Mouse (Mus musculus) fat pad, adult 2 months (tissue): Measurements from ENCODE around the gene Tll1.

Source experiments
- DNase-seq: peaks from one replicate; pipeline ENCODE4 v3.0.0-alpha.2; 2011; ENCODE audit warnings: low read depth, low spot score; ENCODE audit errors: extremely low read depth

Tll1 gene

DNA sequence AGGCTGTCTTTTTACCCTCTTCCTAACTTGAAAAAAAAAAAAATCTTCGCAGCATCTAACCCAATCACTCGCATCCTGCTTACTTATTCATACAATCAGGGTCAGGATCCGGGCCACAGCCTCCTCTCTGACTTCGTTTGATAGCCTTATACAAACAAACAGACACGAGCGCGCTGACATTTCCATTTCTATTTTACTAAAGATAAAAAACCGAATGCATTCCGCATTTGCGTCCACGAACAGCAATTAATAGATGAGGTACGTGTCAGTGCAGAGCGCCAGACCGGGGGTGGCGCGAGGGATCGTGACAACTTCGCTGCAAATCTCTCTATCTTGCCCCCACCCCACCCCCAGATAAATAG lies at the start of gene Tll1:
TSS of gene Tll1 (minus strand) at position 248 of the 362 bp plus-strand sequence.
- no peak for DNase-seq

DNA sequence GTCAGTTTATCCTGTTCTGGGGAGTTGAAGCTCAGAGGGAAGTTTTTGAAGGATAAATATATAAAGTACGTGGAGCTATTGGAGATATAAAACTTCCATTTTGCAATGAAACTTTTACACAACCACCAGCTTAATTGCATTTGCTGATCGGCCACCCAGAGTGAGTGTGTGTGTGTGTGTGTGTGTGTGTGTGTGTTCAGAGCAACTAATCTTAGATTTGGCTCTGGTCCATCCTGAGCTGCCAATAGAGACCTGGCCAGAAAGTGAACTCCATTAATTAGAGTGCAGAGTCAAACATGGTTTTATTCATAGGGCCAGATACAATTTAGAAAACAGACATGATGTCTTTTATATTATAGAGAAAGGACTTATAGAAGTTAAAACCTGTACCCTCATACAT lies 32.6 kb upstream of the Tll1 start:
- no peak for DNase-seq

DNA sequence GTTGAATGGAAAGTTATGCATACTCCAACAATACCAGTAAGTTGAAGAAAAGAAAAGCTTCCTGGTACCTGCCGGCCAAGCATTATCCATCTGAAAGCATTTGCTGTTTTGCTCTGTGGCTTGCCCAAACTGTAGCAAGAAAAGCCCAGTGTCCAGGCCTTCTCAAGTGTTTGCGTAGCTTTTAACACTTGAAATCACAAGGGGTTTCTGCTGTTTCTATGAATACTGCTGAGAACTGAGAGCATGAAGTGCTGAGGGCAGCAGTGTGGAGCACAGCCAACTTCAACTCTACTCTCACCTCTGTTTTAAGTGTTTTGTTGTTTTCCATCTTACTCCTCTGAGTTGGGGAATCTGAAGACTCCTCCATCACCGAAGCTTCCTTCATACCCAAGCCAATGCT lies 15.5 kb upstream of the Tll1 start:
- no peak for DNase-seq

DNA sequence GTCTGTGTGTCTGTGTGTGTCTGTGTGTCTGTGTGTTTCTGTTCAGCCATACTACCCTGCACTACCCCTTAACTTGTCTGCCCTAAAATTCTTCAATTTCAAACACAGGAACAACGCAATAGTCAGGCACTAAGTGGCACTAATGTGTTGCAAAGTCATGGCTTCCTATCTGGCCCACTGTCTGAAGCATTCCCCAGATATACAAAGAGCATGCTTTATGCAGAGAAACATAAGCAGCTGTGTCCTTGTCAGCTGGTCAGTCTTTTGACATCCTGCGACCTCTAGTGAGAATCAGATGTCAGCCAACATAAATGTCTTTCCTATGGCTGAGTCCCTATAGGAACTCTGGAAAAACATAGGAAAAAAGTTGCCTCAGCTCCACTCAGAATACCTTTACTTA lies 11.6 kb upstream of the Tll1 start:
- no peak for DNase-seq

DNA sequence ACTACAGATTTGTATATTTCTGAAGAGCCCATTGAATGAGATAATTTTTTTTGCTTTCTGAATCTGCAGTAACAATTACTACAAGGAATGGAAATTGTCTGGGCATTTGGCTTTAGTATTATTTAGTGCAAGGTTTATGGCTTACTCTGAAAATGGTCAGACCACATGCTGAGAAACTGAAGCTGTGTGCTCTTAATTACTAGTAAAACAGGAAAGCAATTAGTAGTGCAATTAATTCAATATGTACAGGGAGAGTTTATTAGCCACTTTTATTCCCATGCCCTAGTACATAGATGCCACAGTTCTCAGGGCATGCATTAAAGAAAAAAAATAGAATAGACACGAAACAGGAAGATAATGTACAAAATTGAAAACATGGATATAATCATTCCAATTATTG lies 10.2 kb upstream of the Tll1 start:
- no peak for DNase-seq

DNA sequence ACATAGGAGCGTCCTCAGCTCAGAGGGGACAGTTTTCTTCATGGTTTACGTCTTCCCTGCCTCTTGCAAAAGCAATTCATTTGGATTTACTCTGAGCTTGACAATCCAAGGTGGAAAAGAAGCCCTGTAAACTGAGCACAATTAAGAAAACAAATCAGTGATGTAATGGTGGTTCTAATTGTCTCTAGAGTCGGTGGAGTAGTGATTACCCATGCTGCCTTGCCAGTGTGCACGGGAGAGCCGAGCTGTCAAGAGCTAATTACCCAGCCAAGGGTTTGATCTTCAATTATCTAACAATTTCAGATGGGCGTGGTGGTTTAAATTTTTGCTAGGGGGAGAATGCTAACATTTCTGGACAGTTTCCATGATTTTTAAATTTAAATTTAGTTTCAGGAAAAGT lies 9.3 kb upstream of the Tll1 start:
- no peak for DNase-seq

DNA sequence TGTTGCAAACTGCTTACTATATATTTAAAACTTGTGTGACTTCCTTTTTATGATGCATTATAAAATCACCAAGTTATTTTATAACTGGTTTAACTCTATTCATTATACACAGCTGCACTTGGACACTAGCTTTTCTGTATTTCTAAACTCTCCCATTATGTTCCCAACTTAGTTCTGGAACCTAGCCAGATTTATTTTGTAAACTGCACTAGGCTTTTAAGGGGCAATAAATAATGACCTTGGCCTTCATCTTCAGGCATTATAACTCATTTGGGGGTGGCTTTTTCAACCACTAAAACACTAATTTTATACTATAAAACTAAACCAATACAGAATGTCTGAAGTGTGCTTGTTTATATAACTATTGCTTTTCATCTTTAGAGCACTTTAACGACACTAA lies 8.8 kb upstream of the Tll1 start:
- no peak for DNase-seq

DNA sequence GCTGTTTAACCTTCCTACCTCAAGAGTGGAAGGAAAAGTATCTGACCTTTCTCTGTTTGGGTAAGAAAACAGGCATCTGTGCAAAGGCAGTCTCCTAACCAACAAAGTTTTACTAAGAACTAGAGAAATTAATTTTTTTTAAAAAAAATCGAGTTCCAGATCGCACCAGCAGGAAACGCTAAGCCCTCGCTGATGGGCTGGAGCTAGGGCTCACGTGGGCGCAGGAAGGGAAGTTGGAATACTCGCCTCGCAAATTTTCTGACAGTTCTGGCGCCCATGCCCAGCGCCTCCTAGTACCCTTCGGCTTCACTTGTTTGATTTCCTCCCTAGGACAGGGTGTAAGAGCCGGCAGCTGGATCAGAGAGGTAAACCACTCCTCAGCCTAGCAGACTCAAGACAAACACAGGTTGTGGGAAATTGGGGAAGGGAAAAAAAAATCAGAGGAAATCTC lies 365 bp upstream of the Tll1 start:
- DNase-seq = no peak

DNA sequence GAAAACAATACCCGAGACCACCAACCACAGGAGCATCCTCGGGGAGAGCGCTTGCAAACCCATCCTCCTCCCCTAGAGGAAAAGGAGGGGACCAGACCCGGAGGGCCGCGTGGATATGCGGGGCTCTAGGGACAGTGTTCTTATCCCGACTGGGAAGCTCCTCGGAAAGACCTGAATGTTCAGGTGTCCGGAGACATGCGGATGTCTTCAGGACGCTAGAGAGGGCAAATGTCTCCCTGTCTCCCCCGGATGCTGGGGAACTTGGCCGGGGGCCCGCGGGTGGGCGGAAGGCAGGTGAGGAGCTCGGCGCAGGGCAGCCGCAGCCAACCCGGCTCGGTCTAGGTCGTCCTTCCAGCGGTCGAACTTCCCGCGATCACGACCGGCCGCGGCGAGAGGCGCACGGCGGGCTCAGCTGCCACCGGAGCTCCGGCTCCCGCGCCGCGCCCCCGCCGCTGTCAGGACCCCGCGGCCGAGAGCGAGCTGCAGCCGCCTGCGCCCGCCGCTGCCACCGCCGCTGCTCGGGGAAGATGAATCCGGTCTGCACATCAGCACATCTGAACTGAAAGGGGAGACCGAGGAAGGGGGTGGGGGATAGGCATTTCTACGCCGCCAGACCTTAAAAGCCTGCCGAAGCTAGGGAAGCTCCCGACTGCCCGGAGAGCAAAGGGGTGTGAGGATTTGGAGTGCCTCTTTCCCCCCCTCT lies 599 bp downstream of the Tll1 start:
- no peak for DNase-seq

DNA sequence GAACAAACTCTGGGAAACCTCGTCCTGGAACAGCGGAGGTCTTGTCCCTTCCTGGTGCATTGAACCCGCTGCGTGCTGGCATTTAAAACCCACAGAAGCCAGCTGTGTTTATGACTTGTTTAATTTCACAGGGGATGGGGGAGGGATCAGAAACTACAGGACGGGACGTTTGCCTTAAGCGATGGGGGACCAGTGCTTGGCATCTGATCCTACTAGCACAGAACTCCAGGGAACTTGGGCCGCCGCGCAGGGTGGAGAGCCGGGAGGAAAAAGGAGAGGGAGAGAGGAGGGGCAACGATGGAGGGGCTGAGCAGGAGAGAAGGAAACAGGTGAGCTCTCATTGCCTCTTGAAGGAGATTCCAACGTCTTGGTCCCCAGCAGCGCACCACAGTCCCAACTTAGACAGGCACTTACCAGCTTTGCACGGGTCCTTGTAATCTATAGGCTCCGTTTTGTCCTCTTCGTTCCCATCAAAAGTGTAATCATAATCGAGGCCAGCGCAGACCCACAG lies 1.2 kb downstream of the Tll1 start:
- DNase-seq = no peak

DNA sequence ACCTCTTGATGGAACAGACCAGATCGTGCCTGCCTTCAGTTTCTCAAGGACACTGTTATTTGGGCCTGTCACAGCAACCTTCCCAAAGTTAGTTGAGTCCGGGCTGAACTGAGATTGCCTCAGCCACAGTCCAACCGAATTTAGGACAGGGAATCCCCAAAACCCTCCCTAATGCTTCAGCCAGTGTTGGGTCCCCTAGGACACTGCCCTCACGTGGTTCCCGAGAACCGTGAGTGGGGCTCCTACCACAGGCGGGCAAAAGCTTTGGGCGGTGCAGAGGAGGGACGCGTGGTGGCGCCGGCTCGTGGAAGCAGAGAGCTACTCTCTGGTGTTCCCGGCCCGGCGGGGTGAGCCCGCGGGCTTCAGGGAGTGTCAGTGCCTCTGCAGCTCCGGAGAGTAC lies 1.9 kb downstream of the Tll1 start:
- DNase-seq = no peak

DNA sequence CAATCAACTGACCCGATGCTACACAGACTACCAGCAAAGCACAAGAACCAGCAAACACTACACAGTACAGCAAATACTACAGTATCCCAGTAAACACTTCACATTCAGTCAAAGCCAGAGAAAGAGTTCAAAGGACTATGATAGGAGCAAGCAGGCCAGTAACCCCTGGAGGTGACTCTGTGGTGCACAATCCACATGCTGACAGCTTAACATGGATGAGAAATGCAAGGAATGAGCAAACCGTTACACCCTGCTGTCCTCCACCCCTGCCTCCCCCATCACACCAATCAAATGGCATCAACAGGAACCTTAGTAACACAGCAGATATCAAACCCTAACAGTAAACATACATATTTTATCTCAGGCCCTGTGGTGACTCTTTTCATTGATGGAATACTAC lies 7.7 kb downstream of the Tll1 start:
- DNase-seq = no peak

DNA sequence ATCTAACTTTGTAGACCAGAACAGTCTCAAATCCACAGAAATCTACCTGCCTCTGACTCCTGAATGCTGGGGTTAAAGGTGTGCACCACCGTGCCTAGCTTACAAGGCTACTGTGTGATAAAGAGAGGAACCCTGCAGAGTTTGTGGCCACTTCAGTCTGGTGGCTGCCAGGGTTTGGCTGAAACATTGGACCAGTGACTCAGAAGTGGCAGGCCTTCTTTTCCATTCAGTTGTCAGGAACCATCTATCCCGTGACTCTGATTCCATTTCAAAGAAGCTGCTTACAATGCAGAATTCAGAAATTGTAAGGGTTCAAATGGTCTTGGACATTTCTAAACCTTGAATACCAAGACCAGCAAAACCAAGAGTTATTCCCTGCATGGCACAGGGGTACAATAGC lies 12.7 kb downstream of the Tll1 start:
- DNase-seq = no peak

DNA sequence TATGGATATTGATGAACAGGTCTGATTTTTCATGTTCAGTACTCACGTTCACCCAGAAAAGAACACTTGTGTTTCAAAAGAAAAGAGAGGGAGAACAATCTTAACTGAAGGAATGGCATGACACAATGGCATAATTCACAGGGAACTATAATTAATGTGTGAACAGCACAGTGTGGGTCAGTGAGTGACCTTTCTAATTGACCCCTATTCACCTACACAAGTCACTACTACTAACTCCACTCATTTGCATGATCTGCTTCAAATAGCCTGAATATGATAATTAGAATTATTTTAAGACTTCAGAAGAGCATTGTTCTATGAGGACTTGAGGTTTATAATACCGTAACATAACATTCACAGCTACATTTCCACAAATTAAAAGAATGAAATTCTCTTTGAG lies 18.2 kb downstream of the Tll1 start:
- DNase-seq = no peak

DNA sequence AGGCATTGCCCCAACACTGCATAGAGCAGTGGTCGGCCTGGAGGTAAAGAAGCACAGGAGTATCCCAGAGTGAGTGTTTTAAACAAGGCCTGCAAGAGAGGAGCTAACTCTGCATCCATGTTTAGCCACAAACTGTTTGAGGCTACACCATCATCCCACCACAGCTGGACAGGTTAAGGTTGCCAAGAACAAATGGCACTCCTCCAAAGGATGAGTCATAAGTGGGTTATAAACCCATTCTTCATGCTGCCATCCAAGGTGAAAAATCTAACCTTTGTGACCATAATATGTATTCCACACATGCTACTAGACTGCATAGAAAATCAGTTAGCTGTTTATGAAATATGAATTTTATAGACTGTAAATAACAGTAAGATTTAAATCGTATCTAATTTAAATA lies 29.1 kb downstream of the Tll1 start:
- DNase-seq = no peak

DNA sequence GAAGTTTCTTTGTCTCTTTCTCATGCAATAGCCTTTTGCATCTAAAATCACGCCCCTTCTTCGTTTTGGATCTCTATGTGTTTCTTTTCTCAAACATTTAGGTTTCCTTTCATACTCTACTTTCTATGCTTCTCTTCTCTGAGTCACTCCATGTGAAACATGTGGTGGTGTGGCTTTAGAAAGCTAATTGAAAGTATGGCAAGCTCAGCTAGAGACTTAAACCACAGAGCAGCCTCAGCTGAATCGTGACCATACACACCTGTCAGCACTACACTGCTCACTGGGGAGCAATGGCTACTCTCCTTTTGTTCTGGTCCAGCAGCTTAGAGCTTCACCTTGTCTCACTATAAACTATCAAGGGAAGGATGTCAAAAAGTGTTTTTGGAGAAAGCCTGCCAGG lies 31.2 kb downstream of the Tll1 start:
- no peak for DNase-seq

DNA sequence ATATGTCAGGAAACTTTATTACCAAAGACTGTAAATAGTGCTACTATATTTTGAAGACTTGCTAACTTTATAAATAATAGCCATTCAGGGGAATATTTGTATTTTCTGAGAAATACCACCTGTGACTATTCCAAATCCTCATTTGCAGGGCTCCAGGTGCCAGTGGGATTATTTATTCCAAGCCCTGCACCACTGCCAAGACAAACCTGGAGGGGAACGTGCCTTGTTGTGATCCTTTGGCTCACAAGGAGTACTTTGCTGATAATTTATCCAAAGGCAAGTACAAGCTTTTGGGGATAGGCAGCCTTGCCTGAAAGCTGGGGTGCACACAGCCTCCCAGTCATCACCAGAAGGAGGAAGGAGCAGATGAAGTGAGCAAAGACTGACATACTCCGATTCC lies 32.3 kb downstream of the Tll1 start:
- DNase-seq = no peak

DNA sequence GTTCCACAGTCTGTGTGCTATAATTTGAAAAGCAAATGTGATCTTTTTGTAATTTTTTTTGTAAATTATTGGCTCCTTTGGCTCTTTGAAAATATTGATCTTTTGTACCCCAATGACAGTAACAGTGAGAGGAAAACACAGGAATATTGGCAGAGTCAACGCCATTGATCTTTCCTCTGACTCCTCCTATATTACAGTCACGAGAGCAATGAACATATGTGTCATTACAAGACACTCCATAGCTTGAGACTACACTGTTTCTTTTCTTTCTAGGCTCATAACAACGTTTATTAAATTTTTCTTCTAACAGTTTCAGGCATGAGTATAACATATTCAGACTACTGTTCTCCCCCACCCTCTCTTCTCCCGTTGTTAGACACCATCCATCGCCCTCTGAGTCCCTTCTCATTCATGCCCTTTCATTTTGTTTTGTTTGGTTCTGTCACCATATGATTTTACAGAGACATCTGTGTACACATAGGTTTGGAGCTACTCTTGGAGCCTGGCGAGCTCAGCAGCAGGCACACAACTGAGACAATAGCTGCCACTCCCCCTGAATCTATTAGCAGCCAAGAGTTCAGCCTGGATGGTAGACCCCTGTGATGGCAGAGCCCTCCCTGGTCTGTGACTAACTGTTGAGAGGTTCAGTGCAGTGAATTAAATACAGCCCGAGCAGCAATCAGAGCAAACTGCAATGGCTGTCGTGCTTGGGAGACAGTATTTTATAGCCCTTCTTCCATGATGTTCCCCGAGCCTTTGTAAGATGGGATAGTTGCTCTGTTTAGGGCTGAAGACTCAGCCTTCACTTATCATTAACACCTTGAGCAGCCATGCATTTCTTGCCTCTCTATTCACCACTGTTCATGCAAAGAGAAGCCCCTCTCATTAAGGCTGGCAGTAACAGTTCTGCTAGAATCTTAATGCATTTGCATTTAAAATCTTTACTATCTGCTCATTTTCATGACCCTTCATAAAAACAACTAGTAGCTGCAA lies 52.9 kb downstream of the Tll1 start:
- DNase-seq = no peak

DNA sequence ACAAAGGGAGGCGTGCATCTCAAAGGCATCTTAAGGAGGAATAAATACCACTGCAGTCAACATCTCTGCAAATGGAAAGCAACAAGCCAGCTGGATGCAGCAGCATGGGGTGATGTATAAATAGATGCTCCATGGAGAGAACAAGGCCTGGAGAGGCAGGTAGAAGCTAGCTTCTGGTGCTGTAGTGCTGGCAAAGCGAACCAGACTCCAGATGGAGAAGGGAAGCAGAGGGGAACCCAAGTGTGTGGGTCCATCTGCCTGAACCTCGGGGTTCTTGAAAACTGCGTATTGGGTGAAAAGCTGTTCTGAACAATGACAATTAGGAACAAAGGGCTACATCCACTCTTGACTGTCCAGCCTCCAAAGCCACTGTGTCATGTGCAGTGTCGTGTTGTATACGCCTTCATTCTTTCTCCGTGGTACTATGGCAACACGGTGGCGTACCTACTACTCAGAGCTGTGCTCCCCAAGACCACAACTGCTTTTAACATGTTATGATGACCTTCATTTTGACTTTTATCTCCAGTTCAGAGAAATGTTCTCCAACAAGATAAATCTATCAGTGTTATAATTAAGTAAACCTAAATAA lies 53.8 kb downstream of the Tll1 start:
- no peak for DNase-seq

DNA sequence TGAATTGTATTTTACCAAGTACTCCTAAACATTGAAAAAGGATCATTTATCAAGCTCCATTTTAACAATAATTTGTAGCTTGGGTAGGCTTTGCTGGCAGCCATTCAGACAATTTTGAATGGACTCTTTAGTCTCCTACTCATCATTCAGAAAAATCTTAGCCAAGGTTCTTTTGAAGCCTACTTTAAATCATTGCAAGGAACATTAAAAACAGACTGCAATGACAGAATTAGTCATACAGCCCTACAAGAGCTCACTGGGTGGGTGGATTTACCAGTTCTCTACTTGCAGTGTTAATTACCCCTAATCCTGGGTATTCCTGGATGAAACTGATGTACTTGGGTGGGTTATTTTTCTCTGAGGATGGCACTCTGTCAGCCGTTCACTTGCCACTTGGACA lies 69.5 kb downstream of the Tll1 start:
- no peak for DNase-seq

DNA sequence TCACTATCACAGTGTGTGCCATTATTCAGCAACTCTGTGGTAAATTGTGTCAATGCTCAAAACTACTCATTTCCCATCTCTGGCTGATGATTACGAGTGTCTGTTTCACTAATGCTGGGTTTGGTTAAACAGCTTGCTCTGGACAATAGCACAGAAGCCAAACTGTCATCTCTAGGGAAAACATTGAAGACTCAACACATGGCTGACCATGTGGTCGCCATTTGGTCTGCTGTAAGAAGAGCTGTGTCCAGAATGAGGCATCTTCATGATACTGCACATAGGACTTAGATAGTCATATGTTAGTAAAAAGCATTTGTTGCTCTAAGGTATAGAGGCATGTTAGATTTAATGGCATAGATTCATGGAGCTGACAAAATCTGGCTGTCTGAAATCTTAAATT lies 98.9 kb downstream of the Tll1 start:
- no peak for DNase-seq

DNA sequence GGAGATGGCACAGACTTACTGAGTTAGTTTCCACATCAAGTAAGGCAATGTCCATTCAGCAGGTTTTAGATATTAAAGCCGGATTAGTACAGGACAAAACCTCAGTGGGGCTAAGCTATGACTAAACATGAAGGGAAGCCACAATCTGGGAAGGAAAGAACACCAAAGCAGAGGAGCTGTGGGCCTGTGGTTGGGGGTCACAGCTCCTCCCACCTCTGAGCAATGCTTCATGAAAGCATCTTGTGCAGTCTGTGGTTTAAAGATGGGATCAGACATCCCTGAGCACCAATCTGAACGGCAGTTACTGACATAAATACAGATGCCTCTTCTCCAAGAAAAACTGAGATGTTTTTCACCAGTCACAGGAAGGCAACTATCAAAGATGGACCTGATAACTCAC lies 132.7 kb downstream of the Tll1 start:
- no peak for DNase-seq
